Mouse (Mus musculus) hindbrain, embryonic 16.5 days (tissue): ENCODE data around the gene Amotl1. TPM values are rescaled to one million over a fixed set of nuclear protein-coding genes. Genes with fewer than 3 reads are reported as not detected.

Experiments
- ATAC-seq: fragments of 200-750 bp; cut with Nextera tagmentation; 2 replicates; pipeline ENCODE4 v1.8.0; 2017; ENCODE audit warnings: moderate TSS enrichment, moderate library complexity
- H3K27ac ChIP-seq: fragments of 300-500 bp; sonication (generic); 2 replicates; pipeline ENCODE4 v1.5.1; 2014; ENCODE audit warnings: low read depth, mild to moderate bottlenecking, control low read depth, low read length, moderate library complexity
- H3K27me3 ChIP-seq: fragments of 300-500 bp; sonication (generic); replicated peaks from 2 replicates; pipeline ENCODE4 v1.6.1; 2014; ENCODE audit warnings: low read length; ENCODE audit not compliant: control insufficient read depth, insufficient read depth
- H3K36me3 ChIP-seq: fragments of 300-500 bp; sonication (generic); 2 replicates; pipeline ENCODE4 v1.6.1; 2014; ENCODE audit warnings: mild to moderate bottlenecking, low read length, moderate library complexity, mixed read lengths; ENCODE audit not compliant: control insufficient read depth, insufficient read depth
- H3K4me1 ChIP-seq: fragments of 300-500 bp; sonication (generic); 2 replicates; pipeline ENCODE4 v1.6.1; 2014; ENCODE audit warnings: low read depth, low read length; ENCODE audit not compliant: control insufficient read depth, insufficient read depth
- H3K4me2 ChIP-seq: fragments of 300-500 bp; sonication (generic); 2 replicates; pipeline ENCODE4 v1.6.1; 2014; ENCODE audit warnings: mild to moderate bottlenecking, low read length, control low read depth, moderate library complexity
- H3K4me3 ChIP-seq: fragments of 300-500 bp; sonication (generic); 2 replicates; pipeline ENCODE4 v1.5.1; 2014; ENCODE audit warnings: mild to moderate bottlenecking, low read length, control low read depth, moderate library complexity
- H3K9ac ChIP-seq: fragments of 300-500 bp; sonication (generic); 2 replicates; pipeline ENCODE4 v1.6.1; 2014; ENCODE audit warnings: low read depth, mild to moderate bottlenecking, control low read depth, low read length, moderate library complexity
- H3K9me3 ChIP-seq: fragments of 300-500 bp; sonication (generic); 2 replicates; pipeline ENCODE4 v1.6.1; 2014; ENCODE audit warnings: mild to moderate bottlenecking, low read length, moderate library complexity; ENCODE audit not compliant: control insufficient read depth
- whole genome bisulfite sequencing: fragments of 180-500 bp; shearing (Covaris S2); extraction: QIAGEN DNeasy Blood & Tissue Kit; methylation state at CpG from one replicate; pipeline ENCODE4 v1.1.7; 2014; 5-methylcytosine and 5-hydroxymethylcytosine counted together
- polyA plus RNA-seq: library from polyadenylated mRNA; unstranded; fragments of >200 nt; fragmentation: Nextera tagmentation; extraction: Ambion mirVana; gene quantifications from 2 replicates; pipeline ENCODE4 v1.2.1, GENCODE M21; 2015

Gene Amotl1
- polyA plus RNA-seq, 1 experiment from 2014 or later: 6.6 TPM

DNA sequence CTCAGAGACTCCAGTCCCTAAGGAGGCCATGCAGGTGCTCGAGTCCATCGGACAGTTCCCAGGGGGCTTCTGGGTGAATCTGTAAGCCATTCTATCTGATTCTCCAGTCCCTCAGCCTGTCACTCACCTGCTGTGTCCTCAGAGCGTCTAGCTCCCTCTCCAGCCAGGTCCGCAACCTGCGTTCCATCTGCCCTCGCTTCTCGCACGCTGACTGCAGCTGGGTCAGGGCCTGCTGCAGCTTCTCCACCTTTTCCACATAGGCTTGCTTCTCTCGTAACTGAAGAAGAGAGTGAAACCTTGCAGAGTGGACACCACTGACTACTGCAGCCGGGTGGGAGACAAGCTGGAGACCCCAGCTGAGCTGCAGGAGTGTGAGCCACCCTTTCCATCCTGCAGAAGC is 86.5 kb downstream of the Amotl1 start:
- H3K27me3 ChIP-seq: no peaks in the 10 kb centered on the region
- no peak overlapping the region for H3K4me3 ChIP-seq
- H3K9ac ChIP-seq: no peak overlapping the region
- peaks cover 10% of the 10 kb centered on the region; the same call in 1 of the 2 replicates for H3K36me3 ChIP-seq
- 89% methylated on average over 10 of the region's 10 CpGs for WGBS
- no peak overlapping the region for H3K27ac ChIP-seq
- H3K4me2 ChIP-seq: no peak overlapping the region
- no peaks in the 10 kb centered on the region for H3K9me3 ChIP-seq
- ATAC-seq: no peak
- no peaks in the 10 kb centered on the region for H3K4me1 ChIP-seq

DNA sequence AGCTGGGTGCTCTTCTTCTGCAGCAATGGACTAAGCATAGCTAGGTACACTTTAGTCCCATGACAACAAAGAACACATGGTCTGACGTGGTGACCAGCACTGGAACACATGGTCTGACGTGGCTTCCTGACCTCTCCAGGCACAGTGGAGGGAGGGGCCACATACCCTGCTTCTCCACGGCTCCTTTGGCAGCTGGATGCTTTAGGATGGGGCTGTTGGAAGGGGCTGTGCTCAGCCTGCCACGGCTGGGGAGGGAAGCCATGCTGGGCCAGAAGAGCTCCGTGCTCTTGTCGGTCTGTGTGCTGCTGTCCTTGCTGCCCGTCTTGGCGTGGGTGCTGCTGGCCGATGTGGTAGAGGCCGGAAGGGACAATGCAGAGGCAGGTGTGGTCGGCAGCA is 96.5 kb downstream of the Amotl1 start:
- 78% methylated on average over 11 of the region's 11 CpGs for WGBS
- Histone ChIP-seq H3K9ac (no peak overlapping the region), H3K27me3 (no peaks in the 10 kb centered on the region), H3K36me3 (peaks cover 28% of the 10 kb centered on the region), H3K9me3 (no peaks in the 10 kb centered on the region), H3K27ac (no peak overlapping the region), H3K4me3 (no peak overlapping the region), H3K4me1 (no peaks in the 10 kb centered on the region), H3K4me2 (no peak overlapping the region)
- ATAC-seq: no peak; the same call in 1 of the 2 replicates

DNA sequence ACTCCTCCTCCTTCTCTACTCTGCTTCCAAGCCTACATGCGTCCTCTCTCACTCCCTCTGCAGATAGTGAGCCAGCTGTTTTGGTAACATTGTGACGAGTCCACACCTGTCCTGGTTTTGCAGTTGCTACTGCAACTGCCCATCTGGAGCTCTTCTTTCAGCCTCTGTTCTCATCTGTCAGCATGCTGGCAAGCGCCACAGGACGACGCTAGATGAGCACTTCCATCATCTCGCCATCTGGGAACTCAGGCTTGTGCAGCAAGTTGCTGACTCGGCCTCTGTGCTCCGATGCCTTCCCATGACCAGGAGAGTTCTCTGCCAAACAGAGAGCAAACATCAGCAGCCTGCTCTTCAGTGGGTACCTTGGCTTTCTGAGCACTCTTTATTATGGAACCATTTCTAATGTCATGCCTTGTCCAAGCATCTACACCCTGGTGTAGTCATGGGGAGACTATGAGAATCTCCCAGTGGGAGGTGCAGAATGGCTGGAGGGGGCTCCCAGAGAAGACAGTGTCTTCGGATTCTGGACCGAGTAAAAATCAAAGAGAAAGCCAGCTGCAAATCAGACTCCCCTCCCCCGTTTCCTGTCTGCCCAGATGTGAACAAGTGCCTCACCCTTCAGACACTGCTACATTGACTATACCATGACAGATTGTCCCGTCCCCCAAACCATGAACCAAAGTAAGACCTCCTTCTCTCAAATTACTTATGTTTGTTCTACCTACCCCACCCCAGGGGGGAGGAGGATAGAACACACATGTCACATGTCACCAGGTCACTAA is 97.1 kb downstream of the Amotl1 start:
- Histone ChIP-seq H3K9ac (no peak overlapping the region), H3K27me3 (no peaks in the 10 kb centered on the region), H3K36me3 (peaks cover 28% of the 10 kb centered on the region), H3K4me3 (no peak overlapping the region), H3K27ac (no peak overlapping the region), H3K4me2 (no peak overlapping the region), H3K4me1 (no peaks in the 10 kb centered on the region), H3K9me3 (no peaks in the 10 kb centered on the region)
- WGBS: 72% methylated on average over 12 of the region's 12 CpGs
- peak; percentile 44; the same call in 1 of the 2 replicates for ATAC-seq

DNA sequence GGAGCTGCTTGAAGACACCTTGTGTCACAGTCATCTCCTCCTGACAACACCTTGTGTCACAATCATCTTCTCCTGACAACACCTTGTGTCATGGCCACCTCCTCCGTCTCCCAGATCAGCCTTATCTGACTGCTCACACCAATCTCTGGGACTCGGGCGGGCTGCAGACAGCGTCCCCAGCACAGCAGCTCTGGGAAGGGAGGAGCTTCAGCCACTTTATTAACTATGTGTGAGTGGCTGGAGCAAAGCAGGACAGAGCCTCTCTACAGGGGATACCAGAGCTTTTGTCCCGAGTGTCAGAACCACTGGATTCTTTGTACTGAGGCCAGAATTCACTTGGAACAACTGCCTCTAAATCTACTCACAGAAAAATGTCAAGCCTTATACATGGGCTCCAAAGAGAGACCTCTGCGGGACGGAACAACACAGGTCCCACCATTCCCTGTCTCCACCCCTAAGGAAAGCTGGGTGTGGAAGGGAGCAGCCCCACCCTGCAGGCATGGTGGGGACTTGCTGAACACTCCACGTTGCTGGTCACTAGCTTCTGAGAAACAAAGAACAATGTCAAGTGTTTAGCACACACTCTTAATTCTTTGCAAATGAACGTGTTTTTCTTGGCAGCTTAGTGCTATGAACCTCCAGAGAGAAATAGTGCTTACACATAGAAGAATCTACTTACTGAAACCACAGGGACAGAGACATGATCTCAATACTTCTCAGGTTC is 100.7 kb downstream of the Amotl1 start:
- H3K4me2 ChIP-seq: no peak overlapping the region
- H3K27ac ChIP-seq: no peak overlapping the region
- ATAC-seq: no peak
- H3K36me3 ChIP-seq: peaks cover 22% of the 10 kb centered on the region
- WGBS: 50% methylated on average over 9 of the region's 9 CpGs
- no peaks in the 10 kb centered on the region for H3K9me3 ChIP-seq
- no peak overlapping the region for H3K4me3 ChIP-seq
- no peak overlapping the region for H3K9ac ChIP-seq
- no peaks in the 10 kb centered on the region for H3K27me3 ChIP-seq
- no peaks in the 10 kb centered on the region for H3K4me1 ChIP-seq

DNA sequence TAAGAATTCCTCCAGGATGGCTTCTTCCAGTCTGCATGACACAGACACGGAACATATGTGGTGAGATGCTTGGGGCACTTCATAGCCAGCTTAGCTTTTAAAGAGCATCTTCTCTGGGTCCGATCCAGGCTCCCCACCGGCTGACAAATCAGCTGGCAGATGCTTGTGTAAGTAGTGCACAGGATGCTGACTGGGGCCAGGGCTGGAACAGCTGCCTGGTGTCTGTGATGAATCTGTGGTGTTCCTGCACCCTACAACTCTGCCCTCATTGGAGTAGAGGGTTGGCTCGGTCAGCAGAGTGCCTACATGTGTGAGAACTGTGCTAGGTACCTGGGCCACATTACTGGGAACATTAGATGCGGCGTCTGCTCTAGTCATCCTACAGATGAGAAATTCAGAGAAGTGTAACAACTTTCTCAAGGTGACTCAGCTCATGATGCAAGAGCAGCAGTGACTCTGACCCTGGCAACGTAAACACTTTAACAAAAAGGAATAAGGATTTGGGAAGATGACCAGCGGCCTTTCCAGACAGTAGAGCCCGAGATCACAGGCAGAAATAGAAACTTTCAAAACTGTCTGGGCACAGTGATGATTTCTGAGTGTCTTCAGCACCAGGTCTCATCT is 109.9 kb downstream of the Amotl1 start:
- peak; percentile 74 for ATAC-seq
- WGBS: 74% methylated on average over 9 of the region's 9 CpGs

DNA sequence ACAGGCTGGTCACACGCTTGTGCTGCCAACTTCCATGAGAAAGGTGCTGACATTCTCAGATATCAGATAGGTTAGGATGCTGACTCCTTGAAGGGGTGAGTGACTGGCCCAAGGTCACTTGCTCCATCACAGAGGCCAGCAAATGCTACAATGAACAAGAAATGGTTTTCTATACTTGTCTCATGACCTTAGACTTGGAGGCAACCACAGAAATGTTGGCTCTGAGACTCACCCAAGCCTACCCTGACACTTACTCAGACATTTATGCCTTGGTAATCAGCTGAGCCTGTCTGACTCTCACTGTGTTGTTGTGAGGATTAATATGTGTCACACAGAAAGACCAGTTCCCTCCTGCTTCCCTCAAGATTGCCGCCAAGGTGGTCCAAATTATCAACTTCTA is 111.2 kb downstream of the Amotl1 start:
- no peaks in the 10 kb centered on the region for H3K27me3 ChIP-seq
- no peak for ATAC-seq
- no peak overlapping the region for H3K27ac ChIP-seq
- H3K9ac ChIP-seq: no peak overlapping the region
- no peak overlapping the region for H3K4me3 ChIP-seq
- 87% methylated on average over 2 of the region's 2 CpGs for WGBS
- H3K4me1 ChIP-seq: no peaks in the 10 kb centered on the region; the same call in 1 of the 2 replicates
- H3K36me3 ChIP-seq: no peaks in the 10 kb centered on the region
- no peaks in the 10 kb centered on the region for H3K9me3 ChIP-seq
- H3K4me2 ChIP-seq: no peak overlapping the region

More for the DNA sequence above, 109.9 kb downstream of the Amotl1 start:
- Histone ChIP-seq H3K9me3 (no peaks in the 10 kb centered on the region), H3K36me3 (no peaks in the 10 kb centered on the region), H3K9ac (no peak overlapping the region), H3K4me3 (no peak overlapping the region), H3K27me3 (no peaks in the 10 kb centered on the region), H3K4me1 (no peaks in the 10 kb centered on the region; the same call in 1 of the 2 replicates), H3K27ac (no peak overlapping the region), H3K4me2 (no peak overlapping the region)

DNA sequence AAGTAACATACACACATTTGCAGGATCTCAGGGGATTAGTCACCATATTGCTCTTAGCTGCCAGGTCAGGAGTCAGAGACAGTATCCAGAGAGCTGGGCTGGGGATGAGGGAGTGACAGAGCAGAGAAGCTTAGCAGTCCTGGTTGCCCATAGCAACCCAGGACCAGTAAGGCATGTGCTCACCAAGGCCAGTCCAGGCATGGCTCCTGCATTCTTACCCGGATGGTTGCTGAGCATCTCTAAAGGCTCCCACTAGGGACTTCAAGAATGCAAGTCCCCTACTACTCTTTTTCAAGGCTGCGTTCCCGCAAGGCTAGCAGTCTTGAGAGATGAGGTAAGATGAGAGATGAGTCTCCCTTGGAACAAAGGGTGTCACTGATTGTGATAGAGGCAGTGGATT is 112.6 kb downstream of the Amotl1 start:
- H3K9ac ChIP-seq: no peak overlapping the region
- peak; percentile 92 for ATAC-seq
- H3K4me1 ChIP-seq: no peaks in the 10 kb centered on the region; the same call in 1 of the 2 replicates
- H3K27me3 ChIP-seq: no peaks in the 10 kb centered on the region
- no peak overlapping the region for H3K4me2 ChIP-seq
- no peak overlapping the region for H3K4me3 ChIP-seq
- H3K9me3 ChIP-seq: no peaks in the 10 kb centered on the region
- no peak overlapping the region for H3K27ac ChIP-seq
- no peaks in the 10 kb centered on the region for H3K36me3 ChIP-seq
- WGBS: 19% methylated on average over 3 of the region's 3 CpGs

DNA sequence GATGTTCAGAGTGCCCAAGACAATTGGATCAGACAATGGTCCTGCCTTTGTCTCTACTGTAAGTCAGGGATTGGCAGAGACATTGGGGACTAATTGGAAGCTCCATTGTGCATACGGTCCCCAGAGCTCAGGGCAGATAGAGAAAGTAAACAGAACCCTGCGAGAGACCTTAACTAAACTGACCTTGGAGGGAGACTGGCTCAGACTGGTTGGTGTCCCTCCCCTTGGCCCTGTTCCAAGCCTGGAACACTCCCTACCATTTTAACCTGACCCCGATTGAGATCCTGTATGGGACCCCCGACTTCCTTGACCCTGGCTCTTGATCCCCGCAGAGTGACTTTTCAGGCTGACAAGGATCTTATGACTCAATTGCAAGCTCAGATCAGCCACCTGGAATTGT is 114.9 kb downstream of the Amotl1 start:
- Histone ChIP-seq H3K4me2 (no peak overlapping the region), H3K4me1 (no peaks in the 10 kb centered on the region; the same call in 1 of the 2 replicates), H3K4me3 (no peak overlapping the region), H3K9me3 (no peaks in the 10 kb centered on the region), H3K27me3 (no peaks in the 10 kb centered on the region), H3K9ac (no peak overlapping the region), H3K36me3 (no peaks in the 10 kb centered on the region), H3K27ac (no peak overlapping the region)
- no peak for ATAC-seq
- 75% methylated on average over 5 of the region's 5 CpGs for WGBS
